Mouse (Mus musculus) megakaryocyte-erythroid progenitor cell, adult 5 weeks (primary cell): ENCODE results near the gene Syncrip. TPM values are rescaled to one million over a fixed set of nuclear protein-coding genes. Genes with fewer than 3 reads are reported as not detected.

Experiments used
- polyA plus RNA-seq: library from polyadenylated mRNA; stranded (reverse); fragments of >175 nt; gene quantifications from 2 replicates; pipeline ENCODE4 v1.2.3, GENCODE M21; 2012

Syncrip gene
- 109 and 140 TPM in 2 replicates for polyA plus RNA-seq

GRCm38 (mm10) chr9:88482230-88482828, at the start of gene Syncrip:
TSS of gene Syncrip (minus strand) at chr9:88482574.

GRCm38 (mm10) chr9:88438555-88439237, 43.7 kb downstream of the Syncrip start, which contains the start of gene Snx14:
TSS of gene Snx14 (minus strand) at chr9:88438958.

Other genes with a start within 250 kb of the Syncrip start
- 0.30 and 0.36 TPM in 2 replicates for gene Nt5e, start 155.4 kb downstream of the Syncrip start, polyA plus RNA-seq
- 3.4 and 4.3 TPM in 2 replicates for gene Snx14, start 43.6 kb downstream of the Syncrip start, polyA plus RNA-seq
- gene Gm20537, start 26.0 kb downstream of the Syncrip start, polyA plus RNA-seq = 5.9 and 24.7 TPM in 2 replicates
- 0.69 and 0.73 TPM in 2 replicates for gene Zfp949, start 65.4 kb upstream of the Syncrip start, polyA plus RNA-seq
- gene Trim43a, start 98.3 kb upstream of the Syncrip start, polyA plus RNA-seq = not detected in 2 replicates
- gene Mthfsl, start 237.7 kb upstream of the Syncrip start, polyA plus RNA-seq = 5.7 and 9.3 TPM in 2 replicates
- gene Bcl2a1d, start 249.3 kb upstream of the Syncrip start, polyA plus RNA-seq = not detected in 2 replicates